Mouse (Mus musculus) ovary, adult 2 months (tissue): ENCODE measurements around the gene Prtn3. TPM values are rescaled to one million over a fixed set of nuclear protein-coding genes. Genes with fewer than 3 reads are reported as not detected.

Experiments
- polyA plus RNA-seq: library from polyadenylated mRNA; depleted of rRNA; stranded (reverse); fragments of >200 nt; gene quantifications from 2 replicates; pipeline ENCODE4 v1.2.3, GENCODE M21; 2012; rRNA removed

Prtn3 gene
- polyA plus RNA-seq: 9.7 and 11.8 TPM in 2 replicates

GRCm38 (mm10) chr10:79874290-79874862, at the start of gene Prtn3, which contains the start of gene Plppr3:
TSS of gene Prtn3 (plus strand) at chr10:79874476.
TSS of gene Plppr3 (minus strand) at chr10:79874634.

GRCm38 (mm10) chr10:79853860-79854795, 20.1 kb upstream of the Prtn3 start, which contains the start of gene Ptbp1:
TSS of gene Ptbp1 (plus strand) at chr10:79854427.

GRCm38 (mm10) chr10:79886054-79886453, 11.8 kb downstream of the Prtn3 start, which contains the start of gene Elane:
TSS of gene Elane (plus strand) at chr10:79886247.

GRCm38 (mm10) chr10:79890670-79891069, 16.4 kb downstream of the Prtn3 start, which contains the start of gene Cfd:
TSS of gene Cfd (plus strand) at chr10:79890853.

GRCm38 (mm10) chr10:79908167-79909091, 34.2 kb downstream of the Prtn3 start, which contains the start of gene Med16:
TSS of gene Med16 (minus strand) at chr10:79908923.

GRCm38 (mm10) chr10:79910556-79910955, 36.3 kb downstream of the Prtn3 start, which contains the start of gene Gm26602:
TSS of gene Gm26602 (plus strand) at chr10:79910856.

GRCm38 (mm10) chr10:79916808-79917531, 42.7 kb downstream of the Prtn3 start, which contains the start of gene Kiss1r:
TSS of gene Kiss1r (plus strand) at chr10:79916971.

GRCm38 (mm10) chr10:79920958-79921535, 46.8 kb downstream of the Prtn3 start, which contains the start of gene R3hdm4:
TSS of gene R3hdm4 (minus strand) at chr10:79921208.

GRCm38 (mm10) chr10:79926491-79927323, 52.4 kb downstream of the Prtn3 start, which contains the start of gene Arid3a:
TSS of gene Arid3a (plus strand) at chr10:79927043.

Other genes starting within 250 kb of the Prtn3 start
- gene Shc2, start 236.6 kb upstream of the Prtn3 start, polyA plus RNA-seq: 23.4 and 27.1 TPM in 2 replicates
- gene Odf3l2, start 228.7 kb upstream of the Prtn3 start, polyA plus RNA-seq: not detected in 2 replicates
- 0.37 and 0.41 TPM in 2 replicates for gene Madcam1, start 209.9 kb upstream of the Prtn3 start, polyA plus RNA-seq
- gene Tpgs1, start 205.1 kb upstream of the Prtn3 start, polyA plus RNA-seq: 157 and 195 TPM in 2 replicates
- 105 and 140 TPM in 2 replicates for gene Cdc34, start 192.3 kb upstream of the Prtn3 start, polyA plus RNA-seq
- 0.38 and 0.59 TPM in 2 replicates for gene Gzmm, start 185.5 kb upstream of the Prtn3 start, polyA plus RNA-seq
- 812 and 1,288 TPM in 2 replicates for gene Bsg, start 170.0 kb upstream of the Prtn3 start, polyA plus RNA-seq
- gene Hcn2, start 157.8 kb upstream of the Prtn3 start, polyA plus RNA-seq: 15.6 and 16.5 TPM in 2 replicates
- 87.5 and 91.0 TPM in 2 replicates for gene Polrmt, start 127.9 kb upstream of the Prtn3 start, polyA plus RNA-seq
- 0.14 TPM in 1 of 2 replicates, not detected in the other for gene Fgf22, start 119.4 kb upstream of the Prtn3 start, polyA plus RNA-seq
- gene Rnf126, start 107.5 kb upstream of the Prtn3 start, polyA plus RNA-seq: 308 and 375 TPM in 2 replicates
- 44.1 and 45.1 TPM in 2 replicates for gene Fstl3, start 97.2 kb upstream of the Prtn3 start, polyA plus RNA-seq
- gene Prss57, start 83.5 kb upstream of the Prtn3 start, polyA plus RNA-seq: 0.20 and 0.37 TPM in 2 replicates
- 90.7 and 101 TPM in 2 replicates for gene Palm, start 80.9 kb upstream of the Prtn3 start, polyA plus RNA-seq
- 5.1 and 6.2 TPM in 2 replicates for gene Misp, start 53.5 kb upstream of the Prtn3 start, polyA plus RNA-seq
- gene Ptbp1, start 20.0 kb upstream of the Prtn3 start, polyA plus RNA-seq: 420 and 461 TPM in 2 replicates
- 55.3 and 72.1 TPM in 2 replicates for gene Plppr3, start 158 bp downstream of the Prtn3 start, polyA plus RNA-seq
- 0.20 and 1.7 TPM in 2 replicates for gene Elane, start 11.8 kb downstream of the Prtn3 start, polyA plus RNA-seq
- 3,404 and 4,096 TPM in 2 replicates for gene Cfd, start 16.4 kb downstream of the Prtn3 start, polyA plus RNA-seq
- 147 and 148 TPM in 2 replicates for gene Med16, start 34.4 kb downstream of the Prtn3 start, polyA plus RNA-seq
- gene Gm26602, start 36.4 kb downstream of the Prtn3 start, polyA plus RNA-seq: not detected in 2 replicates
- gene Kiss1r, start 42.5 kb downstream of the Prtn3 start, polyA plus RNA-seq: 11.7 and 14.4 TPM in 2 replicates
- 253 and 262 TPM in 2 replicates for gene R3hdm4, start 46.7 kb downstream of the Prtn3 start, polyA plus RNA-seq
- gene Arid3a, start 52.6 kb downstream of the Prtn3 start, polyA plus RNA-seq: 12.3 and 12.7 TPM in 2 replicates
- 93.7 and 94.3 TPM in 2 replicates for gene Wdr18, start 85.7 kb downstream of the Prtn3 start, polyA plus RNA-seq
- 0.26 and 0.77 TPM in 2 replicates for gene Grin3b, start 96.2 kb downstream of the Prtn3 start, polyA plus RNA-seq
- 471 and 485 TPM in 2 replicates for gene Tmem259, start 109.9 kb downstream of the Prtn3 start, polyA plus RNA-seq
- 287 and 331 TPM in 2 replicates for gene Cnn2, start 114.1 kb downstream of the Prtn3 start, polyA plus RNA-seq
- gene Abca7, start 122.0 kb downstream of the Prtn3 start, polyA plus RNA-seq: 20.1 and 25.5 TPM in 2 replicates
- 23.1 and 27.9 TPM in 2 replicates for gene Arhgap45, start 142.2 kb downstream of the Prtn3 start, polyA plus RNA-seq
- gene Polr2e, start 165.3 kb downstream of the Prtn3 start, polyA plus RNA-seq: 406 and 421 TPM in 2 replicates
- gene Gpx4, start 172.7 kb downstream of the Prtn3 start, polyA plus RNA-seq: 613 and 620 TPM in 2 replicates
- 85.9 and 89.3 TPM in 2 replicates for gene Sbno2, start 231.1 kb downstream of the Prtn3 start, polyA plus RNA-seq
- 186 and 203 TPM in 2 replicates for gene Stk11, start 241.3 kb downstream of the Prtn3 start, polyA plus RNA-seq